Comparison of ENCODE assay signal across 9 mouse cellular contexts in genomic region chr9:58114019-58114418, GRCm38 (mm10). TPM values are rescaled to one million over a fixed set of nuclear protein-coding genes. Genes with fewer than 3 reads are reported as not detected.
A peak's percentile ranks its signal among the peaks of the same experiment; 100 is the strongest.
DNase-seq lines count a peak whose midpoint lies in the region; ATAC-seq and TF ChIP-seq lines count a peak whose summit lies in the region.
"Had no signal": no experiment of that assay in that cellular context is flagged by ENCODE, and none has a peak within 500 bp of the region (broad histone marks: within the 10 kb centered on the region; RNA-seq: fewer than 3 reads in every experiment).

No protein-coding gene starts in this region.

- no peaks in the 10 kb centered on the region for H3K36me3 ChIP-seq in lung, postnatal 0 days (ENCODE audit: insufficient read depth, low read length)
- H3K36me3 ChIP-seq in limb, embryonic 10.5 days, result no peaks in the 10 kb centered on the region
- H3K36me3 ChIP-seq in stomach, embryonic 16.5 days (ENCODE audit: control insufficient read depth, insufficient read depth, low read length), result no peaks in the 10 kb centered on the region

- peak overlapping the region; percentile 34; the same call in 1 of the 2 replicates for H3K4me2 ChIP-seq in lung, postnatal 0 days (replicated peaks; ENCODE audit: low read depth, low read length)
- H3K4me2 ChIP-seq in stomach, embryonic 16.5 days (ENCODE audit: low read depth, low read length), result 0 out of 2 replicates have a peak overlapping the region, but pooled peaks have one; percentile 35

- H3K27ac ChIP-seq in lung, postnatal 0 days (ENCODE audit: low read length), result no peak overlapping the region
- H3K27ac ChIP-seq in limb, embryonic 10.5 days, result peak overlapping the region; percentile 90
- no peak overlapping the region for H3K27ac ChIP-seq in stomach, embryonic 16.5 days (ENCODE audit: low read length)

- no peak for ATAC-seq in lung, postnatal 0 days
- no peak for ATAC-seq in stomach, embryonic 16.5 days (ENCODE audit: insufficient read depth, low FRiP score)

- peak; percentile 21 to 29 for DNase-seq in cerebellum, postnatal 10 days
- DNase-seq in cerebellum, postnatal 36 days, result no peak
- DNase-seq in lung, postnatal 0 days (ENCODE audit: low spot score), result no peak
- no peak for DNase-seq in lung, postnatal 36 days
- peak; percentile 50 for DNase-seq in limb, embryonic 10.5 days (ENCODE audit: low spot score)
- DNase-seq in ovary, postnatal 10 days (ENCODE audit: low spot score), result no peak
- no peak for DNase-seq in adrenal gland, adult 18-20 months (ENCODE audit: low spot score in 2 of 2)

- WGBS in lung, postnatal 0 days, result 8% methylated on average over 9 of the region's 9 CpGs
- WGBS in limb, embryonic 10.5 days, result 4% methylated on average over 9 of the region's 9 CpGs
- WGBS in stomach, embryonic 16.5 days, result 22% methylated on average over 9 of the region's 9 CpGs

- H3K4me3 ChIP-seq in lung, postnatal 0 days (ENCODE audit: low read depth, low read length), result no peak overlapping the region
- H3K4me3 ChIP-seq in limb, embryonic 10.5 days, result peak overlapping the region; percentile 47
- no peak overlapping the region for H3K4me3 ChIP-seq in stomach, embryonic 16.5 days (replicated peaks; ENCODE audit: low read length)

- H3K27me3 ChIP-seq in lung, postnatal 0 days (replicated peaks; ENCODE audit: insufficient read depth, low read length), result peaks cover 7% of the 10 kb centered on the region; the same call in 1 of the 2 replicates
- peaks cover 68% of the 10 kb centered on the region for H3K27me3 ChIP-seq in limb, embryonic 10.5 days (ENCODE audit: low read depth, poor library complexity, severe bottlenecking)
- H3K27me3 ChIP-seq in stomach, embryonic 16.5 days (ENCODE audit: control insufficient read depth, insufficient read depth, low read length), result 0 out of 2 replicates have a peak, but pooled peaks cover 3% of the 10 kb centered on the region

- no peaks in the 10 kb centered on the region for H3K4me1 ChIP-seq in lung, postnatal 0 days (ENCODE audit: insufficient read depth, low read depth, low read length)
- H3K4me1 ChIP-seq in limb, embryonic 10.5 days, result peaks cover 75% of the 10 kb centered on the region
- H3K4me1 ChIP-seq in stomach, embryonic 16.5 days (ENCODE audit: control insufficient read depth, insufficient read depth, low read length), result peaks cover 33% of the 10 kb centered on the region

- no peak overlapping the region for H3K9ac ChIP-seq in lung, postnatal 0 days (replicated peaks; ENCODE audit: low read depth)
- no peak overlapping the region for H3K9ac ChIP-seq in stomach, embryonic 16.5 days (ENCODE audit: low read length)

- H3K9me3 ChIP-seq in lung, postnatal 0 days (ENCODE audit: low read length), result no peaks in the 10 kb centered on the region
- H3K9me3 ChIP-seq in limb, embryonic 10.5 days (replicated peaks), result no peaks in the 10 kb centered on the region
- no peaks in the 10 kb centered on the region for H3K9me3 ChIP-seq in stomach, embryonic 16.5 days (replicated peaks; ENCODE audit: control insufficient read depth, low read length)

- TF ChIP-seq CTCF in lung, postnatal 0 days (IDR thresholded peaks at IDR 0.05), result no peak

- no peak for TF ChIP-seq EP300 in lung, postnatal 0 days (IDR thresholded peaks at IDR 0.05)

RNA-seq across cellular contexts. Expression of gene Ccdc33, which starts 4.6 kb away (rescaled TPM):
- 3.0 and 3.3 TPM in 2 replicates for polyA plus RNA-seq in lung, postnatal 0 days (2015; fragmentation: Nextera tagmentation; extraction: Ambion mirVana)
- polyA plus RNA-seq in limb, embryonic 10.5 days (2016; fragmentation: Nextera tagmentation; extraction: Ambion mirVana), result 0.26 and 0.34 TPM in 2 replicates
- not detected in 2 replicates for polyA plus RNA-seq in stomach, embryonic 16.5 days (2015; fragmentation: Nextera tagmentation; extraction: Ambion mirVana)
- total RNA-seq in adrenal gland, adult 18-20 months (2021), result under 1 TPM; 0.22 to 0.80 TPM
- total RNA-seq: gastrocnemius, postnatal 4 days had no signal

RNA-seq across cellular contexts. Expression of gene Stra6, which starts 50.4 kb away (rescaled TPM):
- 0.32 and 0.41 TPM in 2 replicates for polyA plus RNA-seq in lung, postnatal 0 days (2015; fragmentation: Nextera tagmentation; extraction: Ambion mirVana)
- 45.3 and 59.9 TPM in 2 replicates for polyA plus RNA-seq in limb, embryonic 10.5 days (2016; fragmentation: Nextera tagmentation; extraction: Ambion mirVana)
- polyA plus RNA-seq in stomach, embryonic 16.5 days (2015; fragmentation: Nextera tagmentation; extraction: Ambion mirVana), result 1.4 and 2.2 TPM in 2 replicates
- total RNA-seq in adrenal gland, adult 18-20 months (2021), result 1 to 10 TPM; 1.1 to 1.5 TPM

Comparison
In these comparisons a context has a peak if more than half of its experiments do, and no peak if none do; other contexts are left out.
1. DNase-seq: peak in cerebellum, postnatal 10 days (2 of 2) and limb, embryonic 10.5 days (single experiment); none in cerebellum, postnatal 36 days (0 of 2), lung, postnatal 0 days (single experiment), lung, postnatal 36 days (single experiment), ovary, postnatal 10 days (single experiment) and adrenal gland, adult 18-20 months (0 of 2).
2. RNA of gene Stra6, which starts 50.4 kb away (polyA plus RNA-seq): 45.3 to 59.9 TPM in limb, embryonic 10.5 days; 1.4 to 2.2 TPM in stomach, embryonic 16.5 days and 0.32 to 0.41 TPM in lung, postnatal 0 days; every median in the first group is over 10 times any median in the second.